Mouse (Mus musculus): Measurements from ENCODE around the gene Kptn. TPM values are rescaled to one million over a fixed set of nuclear protein-coding genes. Genes with fewer than 3 reads are reported as not detected.

The Kptn gene
- polyA plus RNA-seq, 1 experiment from 2014 or later: 14.2 TPM

DNA sequence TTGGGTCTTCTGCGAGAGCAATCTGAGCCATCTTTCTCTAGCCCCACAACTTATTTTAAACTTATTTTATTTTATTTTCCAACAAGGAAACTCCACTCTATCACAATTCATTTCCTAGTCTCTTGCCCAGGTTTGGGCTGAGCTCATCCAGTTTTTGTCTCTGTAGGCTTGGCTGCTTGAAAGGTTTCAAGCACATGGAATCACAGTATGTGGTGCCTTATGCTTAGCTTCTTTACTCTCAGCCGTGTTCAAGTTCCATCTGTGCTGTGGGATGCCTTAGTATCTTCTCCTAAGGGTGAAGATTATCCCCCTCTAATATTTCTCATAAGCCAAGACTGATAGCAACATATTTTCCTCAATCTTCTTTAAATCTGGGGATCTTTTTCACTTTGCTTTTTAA lies 32.1 kb upstream of the Kptn start:
- Histone ChIP-seq H3K4me1 (ENCODE audit: insufficient read depth, low read depth, low read length) (no peaks in the 10 kb centered on the region), H3K4me2 (replicated peaks; ENCODE audit: low read depth, low read length) (no peak overlapping the region), H3K27ac (ENCODE audit: low read length) (no peak overlapping the region), H3K4me3 (ENCODE audit: low read depth, low read length) (no peak overlapping the region), H3K36me3 (ENCODE audit: insufficient read depth, low read length) (no peaks in the 10 kb centered on the region), H3K9ac (replicated peaks; ENCODE audit: low read depth) (no peak overlapping the region), H3K27me3 (replicated peaks; ENCODE audit: insufficient read depth, low read length) (no peaks in the 10 kb centered on the region), H3K9me3 (ENCODE audit: low read length) (no peaks in the 10 kb centered on the region)
- no peak for ATAC-seq
- TF ChIP-seq CTCF (IDR thresholded peaks at IDR 0.05): no peak
- no peak for TF ChIP-seq EP300 (IDR thresholded peaks at IDR 0.05)
- no peak for DNase-seq (ENCODE audit: low spot score)
- 72% methylated on average over 2 of the region's 2 CpGs for WGBS

DNA sequence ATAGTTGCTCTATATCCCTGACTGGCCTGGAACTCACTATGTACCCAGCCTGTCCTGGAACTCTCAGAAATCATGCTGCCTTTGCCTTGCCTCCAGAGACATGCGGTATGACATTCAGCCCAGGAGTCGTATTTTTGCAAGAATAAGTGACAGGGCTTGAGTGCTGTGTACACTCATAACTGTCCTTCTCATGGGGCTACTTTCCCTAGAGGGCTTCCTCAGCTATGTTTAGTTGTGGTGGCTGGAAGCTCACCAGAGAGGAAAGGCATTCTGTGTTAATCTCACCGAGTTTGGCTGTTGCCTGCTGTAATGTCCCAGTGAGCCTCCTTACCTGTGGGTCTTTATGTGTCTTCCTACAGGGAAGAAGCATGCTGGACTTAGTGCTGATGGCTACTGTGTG lies 25.1 kb upstream of the Kptn start:
- no peak for ATAC-seq
- no peak overlapping the region for H3K4me3 ChIP-seq (ENCODE audit: low read depth, low read length)
- H3K4me1 ChIP-seq (ENCODE audit: insufficient read depth, low read depth, low read length): peaks cover 7% of the 10 kb centered on the region; the same call in 1 of the 2 replicates
- H3K4me2 ChIP-seq (replicated peaks; ENCODE audit: low read depth, low read length): no peak overlapping the region
- WGBS: 59% methylated on average over 3 of the region's 3 CpGs
- no peak for DNase-seq (ENCODE audit: low spot score)
- no peak for TF ChIP-seq CTCF (IDR thresholded peaks at IDR 0.05)
- no peak for TF ChIP-seq EP300 (IDR thresholded peaks at IDR 0.05)
- H3K9ac ChIP-seq (replicated peaks; ENCODE audit: low read depth): no peak overlapping the region
- H3K27ac ChIP-seq (ENCODE audit: low read length): no peak overlapping the region
- no peaks in the 10 kb centered on the region for H3K9me3 ChIP-seq (ENCODE audit: low read length)
- H3K27me3 ChIP-seq (replicated peaks; ENCODE audit: insufficient read depth, low read length): no peaks in the 10 kb centered on the region
- no peaks in the 10 kb centered on the region for H3K36me3 ChIP-seq (ENCODE audit: insufficient read depth, low read length)

DNA sequence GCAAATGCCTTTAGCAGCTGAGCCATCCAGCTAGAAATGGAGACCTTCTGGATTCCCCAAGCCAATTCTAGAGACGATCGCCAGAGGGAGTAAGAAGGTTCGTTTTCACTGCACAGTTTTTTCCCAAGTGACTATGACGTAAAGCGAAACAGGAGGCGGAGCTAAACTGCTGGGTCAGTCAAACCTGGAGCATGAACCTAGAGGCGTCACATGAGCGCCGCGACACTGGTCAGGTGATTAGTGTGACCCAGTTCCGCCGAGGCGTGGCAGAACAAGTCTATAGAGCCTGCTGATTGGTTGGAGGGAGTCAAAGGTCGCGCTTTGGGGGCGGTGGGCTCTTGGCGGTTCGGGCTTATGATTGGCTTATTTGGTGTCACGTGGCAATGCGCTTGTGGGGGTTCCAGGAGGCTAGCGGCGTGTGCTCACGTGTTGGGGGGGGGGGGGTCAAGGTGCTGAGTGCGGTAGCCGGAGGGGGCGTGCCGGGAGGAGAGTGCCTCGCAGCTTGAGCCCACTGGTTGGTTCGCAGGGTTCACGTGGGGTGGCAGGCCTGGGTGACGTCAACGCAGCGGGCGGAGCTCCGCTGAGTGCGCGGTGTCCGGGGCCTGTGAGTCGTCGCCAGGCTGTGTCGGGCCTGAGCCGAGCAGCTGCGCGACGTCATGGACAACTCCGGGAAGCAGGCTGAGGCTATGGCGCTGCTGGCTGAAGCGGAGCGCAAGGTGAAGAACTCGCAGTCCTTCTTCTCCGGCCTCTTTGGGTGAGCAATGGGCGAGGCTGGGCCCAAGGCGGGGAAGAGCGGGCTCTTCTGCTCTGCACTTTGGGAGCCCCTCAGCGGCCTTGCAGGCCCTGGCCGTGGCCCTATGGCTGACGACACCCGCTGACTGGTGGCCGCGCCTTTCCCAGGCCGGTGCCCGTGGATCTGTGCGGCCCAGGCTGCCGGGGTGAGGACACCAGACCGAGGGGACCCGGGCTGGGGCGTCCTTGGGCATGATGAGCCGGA lies 21.4 kb upstream of the Kptn start, which contains the start of gene Napa:
Napa (plus strand) TSS at position 438 of the 997 bp plus-strand sequence.
- peak; percentile 97 for ATAC-seq
- peak; percentile 100 for DNase-seq (ENCODE audit: low spot score)
- H3K4me1 ChIP-seq (ENCODE audit: insufficient read depth, low read depth, low read length): peaks cover 7% of the 10 kb centered on the region; the same call in 1 of the 2 replicates
- peak within 1 kb of the TSS; percentile 67 for H3K4me3 ChIP-seq (ENCODE audit: low read depth, low read length)
- peak within 1 kb of the TSS; percentile 94 for H3K27ac ChIP-seq (ENCODE audit: low read length)
- no peaks in the 10 kb centered on the region for H3K27me3 ChIP-seq (replicated peaks; ENCODE audit: insufficient read depth, low read length)
- under 1% methylated on average over 64 of the region's 68 CpGs for WGBS
- TF ChIP-seq EP300 (IDR thresholded peaks at IDR 0.05) (0 out of 2 replicates have a peak, but pooled peaks have one; percentile 52), CTCF (IDR thresholded peaks at IDR 0.05) (peak; percentile 85)
- peak within 1 kb of the TSS; percentile 83 for H3K9ac ChIP-seq (replicated peaks; ENCODE audit: low read depth)
- H3K9me3 ChIP-seq (ENCODE audit: low read length): no peaks in the 10 kb centered on the region
- H3K4me2 ChIP-seq (replicated peaks; ENCODE audit: low read depth, low read length): peak within 1 kb of the TSS; percentile 80
- H3K36me3 ChIP-seq (ENCODE audit: insufficient read depth, low read length): no peaks in the 10 kb centered on the region

DNA sequence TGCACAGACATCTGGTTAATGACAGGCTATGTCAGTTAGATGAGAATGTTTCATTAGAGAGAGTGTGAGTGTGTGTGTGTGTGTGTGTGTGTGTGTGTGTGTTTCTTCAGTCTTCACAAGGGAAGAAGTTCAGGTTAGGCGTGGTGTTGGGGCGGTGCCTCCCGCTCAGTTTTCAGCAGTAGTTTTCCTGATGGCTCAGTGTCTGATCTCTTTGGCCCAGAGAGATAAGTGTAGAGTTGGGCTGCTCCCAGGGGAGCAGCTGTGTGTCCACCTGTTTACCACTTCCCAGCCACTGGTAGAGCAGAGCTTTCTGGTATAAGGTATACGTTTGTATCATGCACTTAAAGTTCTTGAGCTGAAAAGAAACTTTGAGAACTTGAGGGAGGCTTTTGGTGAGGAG lies 19.8 kb upstream of the Kptn start:
- Histone ChIP-seq H3K4me1 (ENCODE audit: insufficient read depth, low read depth, low read length) (peaks cover 7% of the 10 kb centered on the region; the same call in 1 of the 2 replicates), H3K9me3 (ENCODE audit: low read length) (no peaks in the 10 kb centered on the region), H3K9ac (replicated peaks; ENCODE audit: low read depth) (peak overlapping the region; percentile 83; the same call in 1 of the 2 replicates), H3K27ac (ENCODE audit: low read length) (no peak overlapping the region), H3K36me3 (ENCODE audit: insufficient read depth, low read length) (no peaks in the 10 kb centered on the region), H3K4me3 (ENCODE audit: low read depth, low read length) (no peak overlapping the region; the same call in 1 of the 2 replicates), H3K27me3 (replicated peaks; ENCODE audit: insufficient read depth, low read length) (no peaks in the 10 kb centered on the region), H3K4me2 (replicated peaks; ENCODE audit: low read depth, low read length) (peak overlapping the region; percentile 80; the same call in 1 of the 2 replicates)
- no peak for ATAC-seq
- no peak for DNase-seq (ENCODE audit: low spot score)
- WGBS: 83% methylated on average over 4 of the region's 4 CpGs
- TF ChIP-seq EP300 (IDR thresholded peaks at IDR 0.05): no peak
- no peak for TF ChIP-seq CTCF (IDR thresholded peaks at IDR 0.05)

DNA sequence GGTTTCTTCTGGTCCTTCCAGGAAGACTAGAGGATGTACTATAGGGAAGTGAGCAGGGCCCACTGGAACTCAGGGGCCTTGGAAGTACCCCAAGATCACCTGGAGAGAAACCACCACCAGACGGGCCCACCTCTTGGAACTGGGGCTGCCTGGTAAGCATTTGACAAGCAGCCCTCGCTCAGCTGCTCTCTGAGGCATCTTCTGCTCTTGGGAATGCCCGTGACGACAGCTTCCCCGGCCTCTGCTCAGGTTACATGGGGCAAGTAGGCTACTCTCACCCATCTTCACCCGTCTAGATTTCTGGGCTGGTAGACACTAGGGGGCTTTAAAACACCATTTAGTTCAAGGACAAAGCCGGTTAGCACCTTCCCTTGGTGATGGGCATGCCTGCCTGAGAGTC lies 18.6 kb upstream of the Kptn start:
- 67% methylated on average over 7 of the region's 7 CpGs for WGBS
- Histone ChIP-seq H3K36me3 (ENCODE audit: insufficient read depth, low read length) (no peaks in the 10 kb centered on the region), H3K4me1 (ENCODE audit: insufficient read depth, low read depth, low read length) (peaks cover 7% of the 10 kb centered on the region; the same call in 1 of the 2 replicates), H3K27me3 (replicated peaks; ENCODE audit: insufficient read depth, low read length) (no peaks in the 10 kb centered on the region), H3K9ac (replicated peaks; ENCODE audit: low read depth) (no peak overlapping the region), H3K9me3 (ENCODE audit: low read length) (no peaks in the 10 kb centered on the region), H3K4me2 (replicated peaks; ENCODE audit: low read depth, low read length) (no peak overlapping the region), H3K4me3 (ENCODE audit: low read depth, low read length) (no peak overlapping the region), H3K27ac (ENCODE audit: low read length) (no peak overlapping the region; the same call in 1 of the 2 replicates)
- TF ChIP-seq CTCF (IDR thresholded peaks at IDR 0.05) (no peak), EP300 (IDR thresholded peaks at IDR 0.05) (no peak)
- ATAC-seq: no peak
- DNase-seq (ENCODE audit: low spot score): no peak

DNA sequence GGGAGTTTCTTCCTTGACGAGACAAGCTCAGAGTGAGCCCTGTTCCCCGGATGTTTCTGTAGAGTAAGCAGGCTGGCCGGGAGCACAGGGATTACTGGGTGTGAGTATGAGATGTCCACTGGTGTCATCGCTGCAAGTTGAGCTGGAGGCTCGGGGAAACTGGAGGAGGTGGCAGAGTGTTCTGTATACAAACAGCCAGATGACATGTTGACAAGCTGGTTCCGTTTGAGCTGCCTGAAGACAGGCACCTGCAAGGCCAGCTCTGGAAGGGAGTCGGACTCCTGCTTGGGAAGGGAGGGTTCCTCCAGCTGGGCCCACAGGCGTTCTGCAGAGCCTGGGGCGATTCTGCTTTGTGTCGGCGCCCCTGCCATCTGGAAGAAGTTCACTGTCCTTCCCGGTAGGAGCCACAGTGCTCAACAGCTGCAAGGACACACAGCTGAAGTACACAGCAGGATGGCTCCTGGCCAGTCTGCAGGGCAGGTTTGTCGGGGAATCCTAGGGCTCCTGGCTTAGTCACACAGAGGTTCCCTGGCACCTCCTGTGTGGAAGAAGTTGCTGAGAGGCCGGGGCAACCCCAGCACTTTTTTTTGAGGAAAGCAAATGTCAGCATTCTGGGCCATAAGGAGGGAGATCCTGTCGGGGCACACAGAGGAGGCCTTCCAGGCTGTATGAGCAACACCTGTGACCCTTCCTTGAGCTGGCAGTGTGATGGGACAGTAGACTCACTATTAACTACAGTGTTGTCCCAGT lies 17.8 kb upstream of the Kptn start:
- Histone ChIP-seq H3K27me3 (replicated peaks; ENCODE audit: insufficient read depth, low read length) (no peaks in the 10 kb centered on the region), H3K27ac (ENCODE audit: low read length) (no peak overlapping the region), H3K9me3 (ENCODE audit: low read length) (no peaks in the 10 kb centered on the region), H3K9ac (replicated peaks; ENCODE audit: low read depth) (no peak overlapping the region), H3K4me3 (ENCODE audit: low read depth, low read length) (no peak overlapping the region), H3K4me1 (ENCODE audit: insufficient read depth, low read depth, low read length) (peaks cover 7% of the 10 kb centered on the region; the same call in 1 of the 2 replicates), H3K4me2 (replicated peaks; ENCODE audit: low read depth, low read length) (no peak overlapping the region), H3K36me3 (ENCODE audit: insufficient read depth, low read length) (no peaks in the 10 kb centered on the region)
- 60% methylated on average over 15 of the region's 15 CpGs for WGBS
- TF ChIP-seq CTCF (IDR thresholded peaks at IDR 0.05) (no peak), EP300 (IDR thresholded peaks at IDR 0.05) (no peak)
- DNase-seq (ENCODE audit: low spot score): peak; percentile 34
- no peak for ATAC-seq

Data from lung, postnatal 0 days (tissue).